Mouse (Mus musculus) CH12.LX (cell line): Measurements from ENCODE around the gene Prkg1.

Experiments
- CHD2 ChIP-seq: IDR thresholded peaks from 2 replicates; pipeline ENCODE4 v1.6.1; 2011; ENCODE audit warnings: low read length, improper control_type of control experiment
- CTCF ChIP-seq, 2 experiments: IDR thresholded peaks in 1 of 2; conservative IDR thresholded peaks in 1 of 2; 2 replicates each; pipeline ENCODE4 v1.5.1; 2011 to 2012; ENCODE audit warnings: low read depth in 2 of 2, low read length in 2 of 2, improper control_type of control experiment in 1 of 2, inconsistent platforms in 1 of 2, mild to moderate bottlenecking in 1 of 2, moderate library complexity in 1 of 2
- EP300 ChIP-seq: IDR thresholded peaks from 2 replicates; pipeline ENCODE4 v1.6.1; 2011; ENCODE audit warnings: low read length, improper control_type of control experiment
- HCFC1 ChIP-seq: IDR thresholded peaks from 2 replicates; pipeline ENCODE4 v1.6.1; 2012; ENCODE audit warnings: low read depth, mild to moderate bottlenecking, inconsistent platforms, low read length, improper control_type of control experiment
- JUND ChIP-seq: conservative IDR thresholded peaks from 2 replicates; pipeline ENCODE4 v1.6.1; 2011; ENCODE audit warnings: low read depth, low read length, improper control_type of control experiment
- MAFK ChIP-seq: IDR thresholded peaks from 2 replicates; pipeline ENCODE4 v1.6.1; 2011; ENCODE audit warnings: low read length, improper control_type of control experiment; ENCODE audit not compliant: insufficient replicate concordance
- MAX ChIP-seq: IDR thresholded peaks from 2 replicates; pipeline ENCODE4 v1.6.1; 2011; ENCODE audit warnings: low read length, improper control_type of control experiment
- POLR2A ChIP-seq: IDR thresholded peaks from 2 replicates; pipeline ENCODE4 v1.6.1; 2011; ENCODE audit warnings: low read depth, mild to moderate bottlenecking, improper control_type of control experiment, low read length
- SIN3A ChIP-seq: IDR thresholded peaks from 2 replicates; pipeline ENCODE4 v1.6.1; 2012; ENCODE audit warnings: low read length, improper control_type of control experiment, inconsistent platforms
- USF2 ChIP-seq: conservative IDR thresholded peaks from 2 replicates; pipeline ENCODE4 v1.6.1; 2011; ENCODE audit warnings: low read depth, low read length, improper control_type of control experiment
- ZC3H11A ChIP-seq: IDR thresholded peaks from 2 replicates; pipeline ENCODE4 v1.6.1; 2012; ENCODE audit warnings: low read depth, mild to moderate bottlenecking, inconsistent platforms, low read length, improper control_type of control experiment

DNA sequence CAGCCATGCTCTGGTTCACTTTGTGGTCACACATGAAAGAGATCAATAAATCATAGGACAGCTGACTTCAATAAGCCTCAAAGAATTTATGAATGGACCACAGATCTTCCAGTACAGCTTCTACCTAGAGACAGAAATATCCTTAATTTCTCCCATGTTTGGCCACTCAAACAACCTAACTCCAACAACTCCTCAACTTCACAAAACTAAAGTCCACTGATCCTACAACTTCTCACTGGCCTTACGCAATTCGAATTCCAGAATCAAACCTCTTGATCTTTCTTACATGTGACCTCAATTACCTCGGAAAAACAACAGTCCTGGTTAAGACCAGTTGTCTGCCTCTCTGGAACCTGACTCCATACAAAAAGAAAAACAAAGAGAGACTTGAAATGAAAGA lies 875.0 kb downstream of the Prkg1 start:
- TF ChIP-seq JUND (no peak), EP300 (no peak), CTCF (conservative IDR thresholded peaks at IDR 0.05 in 1 of 2, IDR thresholded peaks at IDR 0.05 in 1 of 2; ENCODE audit: low read depth in 2 of 2, low read length in 2 of 2) (no peak), POLR2A (no peak), USF2 (no peak), MAX (no peak), SIN3A (no peak), MAFK (no peak), CHD2 (no peak), HCFC1 (no peak), ZC3H11A (no peak)
